Mouse (Mus musculus) brown adipose tissue, adult 24 weeks (tissue): ENCODE measurements around the gene Adgrl3. TPM values are rescaled to one million over a fixed set of nuclear protein-coding genes. Genes with fewer than 3 reads are reported as not detected.

Source experiments
- H3K27ac ChIP-seq: fragments of 200-500 bp; replicated peaks from 2 replicates; pipeline ENCODE4 v1.5.1; 2012; ENCODE audit warnings: low read depth, mild to moderate bottlenecking, low read length
- H3K4me1 ChIP-seq: fragments of 200-500 bp; 2 replicates; pipeline ENCODE4 v1.6.1; 2012; ENCODE audit warnings: low read length, mixed read lengths; ENCODE audit not compliant: control insufficient read depth, insufficient read depth, insufficient read length
- H3K4me3 ChIP-seq: fragments of 200-500 bp; 2 replicates; pipeline ENCODE4 v1.5.1; 2012; ENCODE audit warnings: low read depth, mild to moderate bottlenecking, low read length, moderate library complexity; ENCODE audit not compliant: insufficient read depth
- polyA plus RNA-seq: library from polyadenylated mRNA; stranded (reverse); fragments of >200 nt; gene quantifications from 2 replicates; pipeline ENCODE4 v1.2.4, GENCODE M21; 2012; ENCODE audit not compliant: missing spikeins, insufficient read depth, insufficient read length

The Adgrl3 gene
- polyA plus RNA-seq, 1 experiment, result 0.71 TPM

DNA sequence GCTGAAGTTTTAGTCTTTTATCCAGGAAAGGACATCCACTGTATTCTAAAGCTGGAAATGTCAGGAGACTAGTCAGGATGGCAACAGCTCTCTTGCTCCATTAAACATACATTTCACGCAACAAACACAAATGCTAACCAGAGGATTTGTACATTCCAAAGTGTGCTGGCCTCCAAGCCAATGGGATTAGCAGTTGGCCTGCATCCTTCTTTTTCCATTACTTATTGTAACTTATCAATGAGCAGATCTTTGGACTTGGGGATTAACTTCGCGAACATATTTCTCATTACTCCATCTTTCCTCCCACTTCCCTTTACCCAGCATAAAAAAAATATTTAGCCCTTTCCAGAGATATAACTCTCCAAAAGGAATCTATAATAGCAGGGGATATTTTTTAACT, 732.5 kb downstream of the Adgrl3 start:
- Histone ChIP-seq H3K4me3 (no peak overlapping the region), H3K4me1 (no peaks in the 10 kb centered on the region), H3K27ac (no peak overlapping the region)

DNA sequence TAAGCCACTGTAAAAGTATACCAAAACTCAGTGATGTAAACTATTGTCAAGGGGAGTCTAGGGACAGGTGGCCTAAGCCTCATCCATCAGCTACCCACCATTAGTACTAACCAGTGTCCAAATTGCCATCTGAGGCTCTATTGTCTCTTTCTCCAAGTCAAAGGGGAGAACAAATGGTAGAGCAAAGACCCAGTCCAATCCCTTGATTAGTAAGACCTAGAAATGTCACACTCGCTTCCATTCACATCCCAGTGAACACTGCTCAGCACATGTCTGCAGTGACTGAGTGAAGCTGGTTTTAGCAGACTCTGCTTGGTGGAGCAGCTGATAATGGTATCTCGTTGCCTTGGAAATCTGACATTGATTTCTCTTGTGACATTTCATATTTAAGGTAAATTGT, 735.8 kb downstream of the Adgrl3 start:
- no peak overlapping the region for H3K4me3 ChIP-seq
- H3K27ac ChIP-seq, result no peak overlapping the region
- H3K4me1 ChIP-seq, result no peaks in the 10 kb centered on the region

DNA sequence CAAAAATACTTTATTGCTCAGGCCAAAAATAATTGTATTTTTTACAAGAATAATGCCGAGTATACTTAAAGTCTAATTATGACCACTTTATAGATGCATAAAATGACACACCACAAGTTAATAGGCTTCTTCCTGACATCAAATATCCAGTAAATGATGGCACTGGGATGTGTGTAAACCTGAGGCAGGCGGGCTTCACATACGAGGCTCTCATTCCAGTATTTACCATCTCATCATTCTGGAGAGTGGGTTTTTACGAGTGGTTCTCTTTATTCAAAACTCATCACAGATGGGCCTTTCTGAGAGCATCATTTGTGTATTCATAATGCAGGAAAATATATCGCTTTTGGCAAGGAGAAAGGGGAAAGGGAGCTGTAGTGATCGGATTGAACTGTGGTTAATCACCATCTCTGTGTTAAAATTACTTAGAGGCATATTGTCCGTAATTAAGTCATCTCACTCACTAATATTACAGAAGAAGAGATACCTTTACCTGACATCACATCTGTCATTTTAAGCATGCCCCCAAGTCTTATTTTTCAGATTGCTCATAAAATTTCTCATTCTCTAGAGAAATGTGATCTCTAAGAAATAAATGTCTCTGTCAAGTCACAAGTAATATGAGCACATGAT, 737.3 kb downstream of the Adgrl3 start:
- Histone ChIP-seq H3K4me3 (no peak overlapping the region), H3K27ac (no peak overlapping the region), H3K4me1 (no peaks in the 10 kb centered on the region)

DNA sequence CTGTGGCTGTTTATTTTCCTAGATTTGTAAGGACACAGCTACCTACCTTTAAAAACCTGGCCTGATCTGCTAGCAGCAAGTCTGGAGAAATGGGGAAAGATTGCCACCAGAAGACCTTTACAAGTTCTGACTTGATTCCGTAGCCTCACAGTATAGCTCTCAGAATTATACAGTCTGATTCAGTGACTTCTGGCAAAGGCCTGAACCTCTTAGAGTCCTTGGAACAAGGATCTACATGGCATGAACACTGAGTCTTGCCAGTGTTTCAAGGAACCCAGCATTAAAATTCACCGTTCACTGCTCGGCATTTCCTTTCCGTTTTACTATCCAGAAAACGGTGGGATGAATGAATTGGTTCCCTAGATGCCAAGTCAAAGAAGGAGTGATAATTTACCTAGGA, 756.3 kb downstream of the Adgrl3 start:
- Histone ChIP-seq H3K4me3 (no peak overlapping the region), H3K4me1 (no peaks in the 10 kb centered on the region), H3K27ac (no peak overlapping the region)

DNA sequence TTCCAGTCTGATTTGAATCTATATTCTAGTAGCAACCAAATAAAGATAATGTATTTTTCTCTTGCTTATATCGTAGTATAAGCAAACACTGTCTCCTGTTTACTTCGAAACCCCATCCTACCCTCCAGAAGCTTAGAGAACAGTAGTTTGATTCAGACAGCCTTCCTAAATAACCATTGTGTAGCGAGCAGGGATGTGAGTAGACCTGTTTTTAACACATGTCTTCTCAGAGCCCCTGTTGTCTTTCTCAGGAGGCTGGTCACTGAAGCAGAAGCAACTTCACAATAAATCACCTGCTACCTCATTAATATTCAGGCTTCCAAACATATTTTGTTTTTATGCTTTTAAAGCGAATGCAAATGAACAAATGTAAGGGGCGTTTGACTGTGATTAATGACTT, 756.8 kb downstream of the Adgrl3 start:
- Histone ChIP-seq H3K27ac (no peak overlapping the region), H3K4me3 (no peak overlapping the region), H3K4me1 (no peaks in the 10 kb centered on the region)

DNA sequence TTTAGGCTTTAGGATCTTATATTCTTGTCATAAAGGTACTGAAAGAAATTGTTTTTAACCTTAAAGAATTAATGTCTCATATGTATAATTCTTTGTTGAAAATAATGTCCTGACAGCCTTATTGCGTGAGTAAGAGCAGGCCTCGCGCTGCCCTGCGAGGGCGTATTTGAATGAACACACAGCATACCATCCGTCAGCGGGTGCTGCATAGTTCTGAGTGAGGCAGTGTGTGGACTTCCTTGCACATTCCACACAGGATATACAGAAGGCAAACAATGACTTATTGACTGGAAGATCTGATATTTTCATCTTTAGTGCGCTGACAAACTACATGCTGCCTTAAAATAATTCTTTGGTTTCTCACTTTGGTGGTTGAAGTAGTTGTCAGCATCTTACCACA, 764.8 kb downstream of the Adgrl3 start:
- Histone ChIP-seq H3K4me1 (no peaks in the 10 kb centered on the region), H3K27ac (no peak overlapping the region), H3K4me3 (no peak overlapping the region)

DNA sequence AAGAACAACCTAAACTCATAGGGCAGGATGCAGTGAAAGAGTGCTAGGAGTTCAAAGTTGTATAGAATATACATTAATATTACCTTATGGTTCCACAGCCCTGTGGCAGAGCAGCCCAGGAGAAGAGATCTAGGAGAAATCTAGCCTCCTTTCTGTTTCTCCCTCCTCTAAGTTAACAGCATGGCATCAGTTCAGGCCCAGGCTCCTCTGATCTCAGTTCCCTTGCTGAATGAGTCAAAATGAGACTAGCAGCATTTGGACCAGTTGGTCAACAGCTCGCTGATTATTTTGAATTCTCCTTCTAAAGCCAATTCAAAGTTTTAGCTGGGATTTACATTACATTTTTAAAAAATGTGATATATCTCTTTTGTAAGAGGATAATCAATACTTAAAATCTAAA, 770.8 kb downstream of the Adgrl3 start:
- Histone ChIP-seq H3K4me1 (no peaks in the 10 kb centered on the region), H3K4me3 (no peak overlapping the region), H3K27ac (no peak overlapping the region)

DNA sequence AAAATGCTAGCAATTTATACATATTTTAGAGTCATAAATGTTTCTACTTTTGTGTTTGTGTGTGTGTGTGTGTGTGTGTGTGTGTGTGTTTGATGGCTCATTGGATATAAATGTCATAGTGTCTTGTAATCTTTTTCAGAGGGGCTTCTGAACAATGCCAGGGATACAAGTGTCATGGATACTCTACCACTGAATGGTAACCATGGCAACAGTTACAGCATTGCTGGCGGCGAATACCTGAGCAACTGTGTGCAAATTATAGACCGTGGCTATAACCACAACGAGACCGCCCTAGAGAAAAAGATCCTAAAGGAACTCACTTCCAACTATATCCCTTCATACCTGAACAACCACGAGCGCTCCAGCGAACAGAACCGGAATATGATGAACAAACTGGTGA, 774.2 kb downstream of the Adgrl3 start:
- no peaks in the 10 kb centered on the region for H3K4me1 ChIP-seq
- H3K27ac ChIP-seq, result no peak overlapping the region
- H3K4me3 ChIP-seq, result no peak overlapping the region

DNA sequence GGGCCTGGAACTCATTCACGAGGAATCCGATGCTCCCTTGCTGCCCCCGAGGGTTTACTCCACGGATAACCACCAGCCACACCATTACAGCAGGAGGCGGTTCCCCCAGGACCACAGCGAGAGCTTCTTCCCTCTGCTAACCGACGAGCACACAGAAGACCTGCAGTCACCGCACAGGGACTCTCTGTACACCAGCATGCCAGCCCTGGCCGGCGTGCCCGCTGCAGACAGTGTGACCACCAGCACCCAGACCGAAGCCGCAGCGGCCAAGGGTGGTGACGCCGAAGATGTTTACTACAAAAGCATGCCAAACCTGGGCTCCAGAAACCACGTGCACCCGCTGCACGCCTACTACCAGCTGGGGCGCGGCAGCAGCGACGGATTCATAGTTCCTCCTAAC, 774.7 kb downstream of the Adgrl3 start:
- Histone ChIP-seq H3K4me3 (no peak overlapping the region), H3K4me1 (no peaks in the 10 kb centered on the region), H3K27ac (no peak overlapping the region)

DNA sequence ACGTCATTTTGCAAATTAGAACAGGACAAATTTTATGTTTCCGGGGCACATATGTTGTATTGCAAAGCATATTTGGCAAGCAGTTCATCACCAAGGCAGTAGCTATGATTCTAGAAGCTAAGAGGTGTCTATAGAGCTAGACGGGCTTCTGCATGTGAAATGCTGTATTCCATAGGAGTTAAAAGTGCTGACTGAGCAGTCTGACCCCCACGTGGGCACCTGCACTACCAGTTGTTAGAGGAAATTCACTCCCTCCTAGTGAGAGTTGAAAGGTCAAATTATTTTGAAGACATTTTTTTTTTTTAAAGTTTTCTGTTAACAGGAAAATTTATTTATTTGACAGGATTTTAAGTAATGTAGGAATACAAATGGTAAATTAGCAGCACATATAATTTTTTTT, 776.2 kb downstream of the Adgrl3 start:
- H3K4me1 ChIP-seq, result no peaks in the 10 kb centered on the region
- no peak overlapping the region for H3K4me3 ChIP-seq
- H3K27ac ChIP-seq, result no peak overlapping the region

DNA sequence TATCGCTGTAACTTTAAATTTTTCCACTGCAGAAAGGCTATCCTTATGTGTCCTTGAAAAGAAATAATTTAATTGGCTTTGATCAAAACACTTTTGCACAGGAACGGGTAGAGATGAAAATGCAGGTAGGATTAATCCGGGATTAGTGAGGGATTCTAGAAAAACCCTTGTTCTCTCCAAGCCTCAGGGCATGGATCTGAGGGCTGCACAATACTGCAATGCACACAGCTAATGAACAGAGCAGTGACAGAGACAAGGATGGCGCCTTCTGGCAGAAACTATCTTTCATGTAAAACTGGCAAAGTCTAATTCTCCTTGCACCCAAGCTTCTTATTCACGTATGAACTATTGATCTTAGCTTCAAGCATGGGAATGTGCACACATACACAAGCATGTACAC, 791.0 kb downstream of the Adgrl3 start:
- Histone ChIP-seq H3K27ac (no peak overlapping the region), H3K4me1 (no peaks in the 10 kb centered on the region), H3K4me3 (no peak overlapping the region)

DNA sequence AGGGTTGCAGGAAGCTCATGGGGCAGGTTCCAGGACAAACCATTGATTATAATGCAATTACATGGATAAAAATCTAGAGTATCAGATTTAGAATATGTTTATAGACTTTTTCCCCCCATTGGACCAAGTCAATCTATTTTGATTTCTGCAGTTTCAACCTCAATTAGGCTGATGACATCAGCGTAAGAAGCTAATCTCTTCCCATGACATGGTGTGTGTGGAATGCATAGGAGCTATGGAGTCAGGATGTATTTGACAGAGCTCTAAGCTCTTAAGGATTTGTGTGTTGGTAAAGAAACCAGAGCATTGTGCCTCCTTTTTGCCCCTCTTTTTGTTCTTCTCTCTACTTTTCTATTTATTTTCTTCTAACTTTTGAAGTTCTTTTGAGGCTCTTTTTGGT, 812.1 kb downstream of the Adgrl3 start:
- Histone ChIP-seq H3K27ac (no peak overlapping the region), H3K4me3 (no peak overlapping the region), H3K4me1 (no peaks in the 10 kb centered on the region)

DNA sequence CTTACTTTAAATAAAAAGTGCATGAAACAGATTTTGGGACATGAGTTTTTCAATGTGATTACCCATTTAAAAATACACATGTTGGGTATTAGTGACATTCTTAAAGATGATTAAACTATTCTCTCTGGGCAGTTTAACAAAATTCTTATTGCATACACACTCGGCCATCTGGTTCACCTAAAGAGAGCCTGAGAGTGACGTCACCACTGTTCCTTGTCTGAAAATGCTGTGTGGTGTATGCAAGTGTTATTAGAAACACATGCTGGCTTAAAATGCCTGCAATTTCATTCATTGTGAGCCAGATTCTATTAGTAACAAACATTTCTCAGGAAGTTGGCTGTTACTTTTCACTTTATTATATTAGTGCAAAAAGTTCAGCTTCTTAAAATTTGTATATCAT, 812.7 kb downstream of the Adgrl3 start:
- no peak overlapping the region for H3K27ac ChIP-seq
- no peak overlapping the region for H3K4me3 ChIP-seq
- H3K4me1 ChIP-seq, result no peaks in the 10 kb centered on the region

DNA sequence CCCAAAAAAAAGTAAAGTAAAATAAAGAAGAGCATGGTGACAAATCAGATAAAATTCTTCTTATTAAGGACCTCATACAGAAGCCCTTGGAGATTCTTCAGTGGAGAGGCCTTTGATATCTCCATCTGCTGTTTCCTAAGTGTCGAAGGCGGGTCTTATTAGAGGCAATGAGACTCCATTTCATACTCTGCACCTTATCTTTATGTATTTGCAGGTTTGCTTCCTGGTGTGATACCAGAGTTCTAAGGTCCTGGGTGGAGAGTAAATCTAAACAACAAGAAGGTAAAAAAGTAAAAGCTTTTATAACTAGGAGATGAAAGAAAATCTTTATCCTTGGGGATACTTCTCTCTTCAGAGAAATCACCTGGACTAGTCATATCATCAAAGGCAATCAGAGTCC, 817.9 kb downstream of the Adgrl3 start:
- Histone ChIP-seq H3K4me1 (no peaks in the 10 kb centered on the region), H3K4me3 (no peak overlapping the region), H3K27ac (no peak overlapping the region)

DNA sequence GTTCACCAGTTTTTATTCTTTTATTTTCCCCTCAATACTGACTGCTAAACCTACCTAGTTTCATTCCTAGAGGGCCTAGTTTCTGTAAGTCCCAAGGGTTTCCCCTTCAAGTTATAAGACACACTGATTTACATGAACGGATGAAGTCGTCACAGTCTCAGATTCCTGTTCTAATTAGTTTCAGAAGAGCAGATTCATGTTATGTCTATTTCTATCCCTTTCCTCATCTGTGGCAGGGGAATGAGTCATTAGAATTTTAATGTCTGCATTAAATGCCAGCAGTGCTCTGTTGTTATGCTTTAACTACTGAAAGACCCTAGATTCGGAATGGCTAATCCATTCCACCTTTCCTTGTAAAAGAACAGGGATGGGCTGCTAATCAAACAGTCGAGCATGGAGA, 823.9 kb downstream of the Adgrl3 start:
- Histone ChIP-seq H3K4me1 (no peaks in the 10 kb centered on the region), H3K4me3 (no peak overlapping the region), H3K27ac (no peak overlapping the region)

DNA sequence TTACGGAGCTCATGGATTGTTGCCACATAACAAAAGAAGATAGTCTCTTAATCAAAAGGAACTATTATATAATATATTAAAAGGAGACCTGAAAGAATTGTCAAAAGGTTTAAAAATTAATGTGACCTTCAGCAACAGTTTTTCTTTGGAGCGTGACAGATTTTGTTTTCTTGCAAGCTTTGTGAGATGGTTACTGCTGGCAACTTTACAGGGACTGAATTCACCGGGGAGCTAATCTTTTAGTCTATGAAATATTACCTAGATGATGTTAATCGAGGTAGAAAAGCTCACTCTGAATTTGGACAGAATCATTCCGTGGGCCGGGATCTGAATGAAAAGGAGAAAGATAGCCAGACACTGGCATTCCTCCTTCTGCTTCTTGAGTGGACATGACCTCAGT, 850.4 kb downstream of the Adgrl3 start:
- no peaks in the 10 kb centered on the region for H3K4me1 ChIP-seq

More for the DNA sequence above, 850.4 kb downstream of the Adgrl3 start:
- no peak overlapping the region for H3K27ac ChIP-seq
- H3K4me3 ChIP-seq, result no peak overlapping the region
